Mouse (Mus musculus) heart, adult 2 months (tissue): ENCODE results near the gene Olfr470. TPM values are rescaled to one million over a fixed set of nuclear protein-coding genes. Genes with fewer than 3 reads are reported as not detected.

Experiments
- DNase-seq, 2 experiments: peaks; one replicate each; pipeline ENCODE4 v3.0.0; 2021
- H3K27ac ChIP-seq: fragments of 200-600 bp; 2 replicates; pipeline ENCODE4 v1.8.1; 2022
- H3K27me3 ChIP-seq: fragments of 200-500 bp; 2 replicates; pipeline ENCODE4 v1.6.1; 2012; ENCODE audit warnings: mild to moderate bottlenecking, low read length, inconsistent platforms, mixed read lengths; ENCODE audit not compliant: control insufficient read depth, insufficient read depth
- H3K36me3 ChIP-seq: fragments of 200-500 bp; 2 replicates; pipeline ENCODE4 v1.6.1; 2012; ENCODE audit warnings: low read length, inconsistent platforms; ENCODE audit not compliant: control insufficient read depth, insufficient read depth
- H3K4me1 ChIP-seq: fragments of 200-500 bp; 2 replicates; pipeline ENCODE4 v1.6.1; 2011; ENCODE audit warnings: low read length; ENCODE audit not compliant: control insufficient read depth, insufficient read depth
- H3K4me3 ChIP-seq: fragments of 200-600 bp; 2 replicates; pipeline ENCODE4 v1.8.1; 2022
- H3K79me2 ChIP-seq: fragments of 200-500 bp; replicated peaks from 2 replicates; pipeline ENCODE4 v1.6.1; 2012; ENCODE audit warnings: mild to moderate bottlenecking, inconsistent platforms, low read length, moderate library complexity, mixed read lengths; ENCODE audit not compliant: control insufficient read depth, insufficient read depth
- H3K9ac ChIP-seq: fragments of 200-500 bp; 2 replicates; pipeline ENCODE4 v1.6.1; 2012; ENCODE audit warnings: low read depth, mild to moderate bottlenecking, control low read depth, inconsistent platforms, low read length, mixed read lengths
- CTCF ChIP-seq: fragments of 200-600 bp; IDR thresholded peaks from 2 replicates; pipeline ENCODE4 v1.8.1; 2022; ENCODE audit warnings: antibody characterized with exemption, mild to moderate bottlenecking, moderate library complexity
- EP300 ChIP-seq: fragments of 200-500 bp; IDR thresholded peaks from 2 replicates; pipeline ENCODE4 v1.6.1; 2011; ENCODE audit warnings: low read depth, low read length, control low read depth; ENCODE audit not compliant: insufficient read depth
- POLR2A ChIP-seq: fragments of 200-500 bp; IDR thresholded peaks from 2 replicates; pipeline ENCODE4 v1.6.1; 2011; ENCODE audit warnings: mild to moderate bottlenecking, low read depth, low read length, control low read depth; ENCODE audit not compliant: insufficient read depth
- WGBS: fragments of 180-500 bp; shearing (Covaris S2); methylation state at CpG from one replicate; pipeline ENCODE4 v1.1.7; 2018; 5-methylcytosine and 5-hydroxymethylcytosine counted together
- intact Hi-C: fragments of 180-260 bp; cut with DNase I; formaldehyde crosslinking; loops from one replicate; pipeline ENCODE4 v1.15.1; 2025
- polyA plus RNA-seq: library from polyadenylated mRNA; depleted of rRNA; stranded (reverse); fragments of >200 nt; gene quantifications from 2 replicates; pipeline ENCODE4 v1.2.3, GENCODE M21; 2012; rRNA removed
- total RNA-seq, 2 experiments: library from RNA; stranded (reverse); gene quantifications; 2 replicates each; pipeline ENCODE4 v1.2.3; 2021

Gene Olfr470
- total and polyA plus RNA-seq, 3 experiments, result not detected

DNA sequence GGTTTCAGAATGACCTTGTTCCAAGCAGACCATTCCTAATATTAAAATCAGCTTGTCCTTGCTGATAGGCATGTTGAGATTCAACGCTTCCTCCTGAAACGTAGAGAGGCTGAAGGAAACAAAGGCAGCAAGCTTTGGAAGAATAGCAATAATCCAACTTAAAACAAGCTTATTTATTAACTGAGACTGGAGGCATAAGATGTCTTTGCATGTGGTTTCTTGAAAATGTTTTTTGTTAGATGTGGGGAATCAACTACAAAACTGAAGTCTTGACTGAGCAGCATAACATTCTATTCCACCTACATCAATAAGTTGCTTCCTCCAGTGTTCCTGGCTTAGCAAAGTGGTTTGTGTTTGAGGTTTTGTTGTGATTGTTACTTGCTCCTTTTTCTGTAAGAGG lies 46.2 kb downstream of the Olfr470 start, which contains the start of gene Ovch2:
TSS of gene Ovch2 (minus strand) at position 101 of the 400 bp plus-strand sequence.
- TF ChIP-seq CTCF, result no peak
- TF ChIP-seq EP300, result no peak
- TF ChIP-seq POLR2A, result no peak
- Histone ChIP-seq H3K9ac (no peak within 1 kb of the TSS), H3K36me3 (no peaks in the 10 kb centered on the region), H3K4me1 (no peaks in the 10 kb centered on the region), H3K27ac (no peak within 1 kb of the TSS), H3K4me3 (no peak within 1 kb of the TSS), H3K27me3 (no peaks in the 10 kb centered on the region), H3K79me2 (no peaks in the 10 kb centered on the region)
- WGBS, result 69% methylated on average over 2 of the region's 2 CpGs
- no peak for DNase-seq
- intact Hi-C loops, result no loop called here

DNA sequence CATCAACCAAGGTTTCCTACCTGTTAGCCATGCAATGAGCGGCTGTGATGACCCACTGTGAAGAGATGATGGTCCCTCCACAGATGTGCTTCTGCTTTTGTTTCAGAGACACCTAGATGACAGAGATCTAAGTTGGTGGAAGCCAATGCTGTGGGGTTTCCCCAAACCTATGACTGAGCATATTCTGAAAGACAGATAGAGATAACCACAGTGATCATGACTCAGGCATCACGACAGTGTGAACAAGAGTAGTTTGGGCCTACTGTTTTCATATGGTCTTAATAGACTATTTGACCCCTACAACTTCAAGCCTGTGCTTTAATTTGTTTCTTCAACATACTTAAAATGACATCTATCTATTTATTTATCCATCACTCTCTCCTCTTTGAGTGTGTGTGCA lies 50.8 kb downstream of the Olfr470 start:
- Histone ChIP-seq H3K79me2 (no peaks in the 10 kb centered on the region), H3K4me3 (no peak overlapping the region), H3K36me3 (no peaks in the 10 kb centered on the region), H3K27me3 (no peaks in the 10 kb centered on the region), H3K27ac (no peak overlapping the region), H3K9ac (no peak overlapping the region), H3K4me1 (no peaks in the 10 kb centered on the region)
- intact Hi-C loops, result no loop called here
- DNase-seq, result no peak
- no peak for TF ChIP-seq POLR2A
- TF ChIP-seq EP300, result no peak
- TF ChIP-seq CTCF, result no peak
- 70% methylated on average over 2 of the region's 2 CpGs for WGBS

Other genes with a start within 250 kb of the Olfr470 start
- gene 5330417H12Rik, start 222.3 kb downstream of the Olfr470 start, total RNA-seq, result not detected
- not detected in 2 replicates for gene 5330417H12Rik, start 222.3 kb downstream of the Olfr470 start, polyA plus RNA-seq
- not detected for gene Cyb5r2, start 89.5 kb downstream of the Olfr470 start, total RNA-seq
- gene Cyb5r2, start 89.5 kb downstream of the Olfr470 start, polyA plus RNA-seq, result 0.08 TPM in 1 of 2 replicates, not detected in the other
- gene Ovch2, start 46.3 kb downstream of the Olfr470 start, total RNA-seq, result not detected
- gene Ovch2, start 46.3 kb downstream of the Olfr470 start, polyA plus RNA-seq, result not detected in 2 replicates
- gene Olfr467, start 35.2 kb downstream of the Olfr470 start, total RNA-seq, result not detected
- gene Olfr467, start 35.2 kb downstream of the Olfr470 start, polyA plus RNA-seq, result not detected in 2 replicates
- not detected for gene Olfr469, start 21.9 kb downstream of the Olfr470 start, total RNA-seq
- not detected in 2 replicates for gene Olfr469, start 21.9 kb downstream of the Olfr470 start, polyA plus RNA-seq
- gene Olfr472, start 50.4 kb upstream of the Olfr470 start, total RNA-seq, result not detected
- not detected in 2 replicates for gene Olfr472, start 50.4 kb upstream of the Olfr470 start, polyA plus RNA-seq
- gene Olfr473, start 83.0 kb upstream of the Olfr470 start, total RNA-seq, result not detected
- gene Olfr473, start 83.0 kb upstream of the Olfr470 start, polyA plus RNA-seq, result not detected in 2 replicates
- gene Olfr474, start 107.2 kb upstream of the Olfr470 start, total RNA-seq, result not detected
- not detected in 2 replicates for gene Olfr474, start 107.2 kb upstream of the Olfr470 start, polyA plus RNA-seq
- gene Olfr476, start 117.3 kb upstream of the Olfr470 start, total RNA-seq, result not detected
- gene Olfr476, start 117.3 kb upstream of the Olfr470 start, polyA plus RNA-seq, result not detected in 2 replicates
- not detected for gene Olfr477, start 139.2 kb upstream of the Olfr470 start, total RNA-seq
- not detected in 2 replicates for gene Olfr477, start 139.2 kb upstream of the Olfr470 start, polyA plus RNA-seq
- not detected for gene Olfr478, start 186.5 kb upstream of the Olfr470 start, total RNA-seq
- not detected in 2 replicates for gene Olfr478, start 186.5 kb upstream of the Olfr470 start, polyA plus RNA-seq
- not detected for gene Olfr479, start 203.2 kb upstream of the Olfr470 start, total RNA-seq
- not detected in 2 replicates for gene Olfr479, start 203.2 kb upstream of the Olfr470 start, polyA plus RNA-seq
- not detected for gene Olfr480, start 219.9 kb upstream of the Olfr470 start, total RNA-seq
- not detected in 2 replicates for gene Olfr480, start 219.9 kb upstream of the Olfr470 start, polyA plus RNA-seq
- not detected for gene Olfr481, start 232.4 kb upstream of the Olfr470 start, total RNA-seq
- gene Olfr481, start 232.4 kb upstream of the Olfr470 start, polyA plus RNA-seq, result not detected in 2 replicates